Mouse (Mus musculus) frontal cortex, adult (tissue): ENCODE data around the gene Zdhhc7.

Experiments used
- ATAC-seq: cut with Nextera tagmentation; 2 replicates; pipeline ENCODE4 v1.9.2; 2017; ENCODE audit warnings: mild to moderate bottlenecking, moderate library complexity, mixed read lengths; ENCODE audit not compliant: low TSS enrichment

The Zdhhc7 gene

DNA sequence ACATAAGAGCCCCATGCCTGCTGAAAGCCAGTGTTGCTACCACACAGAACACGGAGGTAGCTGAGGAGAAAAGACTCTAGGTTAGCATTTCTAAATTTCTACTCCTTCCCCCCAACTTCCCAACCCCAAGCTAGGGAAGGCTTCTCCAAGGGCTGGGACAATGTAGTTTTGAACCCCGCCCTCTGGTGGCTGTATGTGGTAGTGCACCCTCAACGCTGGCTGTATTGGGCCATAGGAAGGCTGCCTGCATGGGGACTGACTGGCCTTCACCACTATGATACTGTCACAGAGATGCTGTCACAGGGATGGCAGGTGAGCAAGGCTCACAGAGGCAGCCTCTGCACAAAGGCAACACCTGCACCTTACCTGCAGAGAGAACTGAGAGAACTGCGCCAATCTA lies 29.6 kb downstream of the Zdhhc7 start:
- peak; percentile 87 for ATAC-seq

DNA sequence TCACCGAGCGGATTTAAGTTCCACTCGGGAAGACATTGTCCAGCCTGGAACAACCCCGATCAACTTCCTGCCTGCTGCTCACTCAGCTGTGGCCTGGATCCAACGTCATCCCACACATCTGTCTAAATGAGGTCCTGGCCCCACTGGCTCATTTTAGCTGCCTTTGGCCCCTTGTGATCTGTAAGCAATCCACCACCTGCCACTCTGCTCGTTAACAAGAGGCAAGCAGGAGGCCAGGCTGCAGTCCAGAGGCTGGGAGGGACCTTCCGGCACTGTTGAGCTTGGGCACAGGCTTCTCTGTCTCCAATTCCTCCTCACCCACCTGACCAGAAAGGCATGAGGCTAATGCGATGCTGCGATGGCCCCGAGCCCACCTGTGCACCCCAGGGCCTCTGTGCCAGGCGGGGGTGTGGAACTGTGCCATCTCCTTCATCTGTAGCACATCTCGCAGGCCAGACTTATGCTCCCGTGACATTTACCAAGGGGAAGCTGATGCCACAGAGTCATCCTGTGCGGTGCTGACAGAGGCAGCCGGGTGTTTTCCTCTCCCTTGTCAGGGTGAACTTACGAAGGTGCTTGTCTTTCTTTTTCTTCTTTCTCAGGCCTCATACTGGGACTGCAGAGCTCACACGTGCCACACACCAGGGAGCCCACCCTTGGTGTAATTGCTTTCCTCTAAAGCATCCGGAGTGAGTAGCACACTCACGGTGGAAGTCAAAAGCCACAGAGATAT lies 33.2 kb downstream of the Zdhhc7 start:
- no peak for ATAC-seq

DNA sequence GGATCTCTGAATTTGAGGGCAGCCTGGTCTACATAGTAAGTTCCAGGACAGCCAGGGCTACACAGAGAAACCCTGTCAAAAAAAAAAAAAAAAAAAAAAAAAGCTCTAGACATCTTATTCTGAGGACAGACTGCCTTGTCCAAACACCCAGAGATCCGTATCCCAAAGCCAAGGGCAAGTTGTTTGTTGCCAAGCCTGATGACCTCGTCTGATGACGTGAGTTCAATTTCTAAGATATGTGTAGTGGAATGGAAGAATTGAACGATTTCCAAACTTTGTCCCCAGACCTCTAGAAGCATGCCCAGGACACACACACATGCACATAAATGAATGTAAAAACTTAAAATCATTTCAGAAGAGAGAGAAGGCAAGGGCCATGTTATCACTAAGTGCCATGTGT lies 35.1 kb downstream of the Zdhhc7 start:
- ATAC-seq = no peak

GRCm38 (mm10) chr8:120065611-120066010 lies 35.7 kb downstream of the Zdhhc7 start:
- ATAC-seq = no peak

- ATAC-seq = no peak
Observed at GRCm38 (mm10) chr8:120063326-120063725, 38.0 kb downstream of the Zdhhc7 start.

DNA sequence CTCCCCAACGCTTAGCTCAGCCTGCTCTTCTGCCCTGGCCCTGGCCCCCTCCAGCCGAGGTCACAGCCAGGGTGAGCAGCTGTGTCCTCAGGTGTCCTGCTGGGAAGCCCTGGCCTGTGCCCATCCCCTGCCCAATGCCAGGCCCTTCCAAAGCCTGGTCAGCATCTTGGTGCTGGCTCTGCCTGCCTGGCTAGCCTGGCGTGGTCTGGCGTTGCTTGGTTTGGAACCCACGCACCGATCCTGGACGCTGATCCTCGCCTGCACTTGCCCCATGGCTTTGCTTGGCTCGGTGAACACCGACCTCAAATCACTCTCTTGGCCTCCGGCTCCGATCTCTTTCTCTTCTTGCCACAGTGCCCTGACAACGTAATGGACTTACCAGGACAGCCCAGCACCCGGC lies 38.5 kb downstream of the Zdhhc7 start:
- ATAC-seq = no peak

GRCm38 (mm10) chr8:120057078-120057477 lies 44.2 kb downstream of the Zdhhc7 start:
- ATAC-seq = no peak

- no peak for ATAC-seq
Observed at GRCm38 (mm10) chr8:120054833-120055232, 46.4 kb downstream of the Zdhhc7 start.

- no peak for ATAC-seq
Observed at GRCm38 (mm10) chr8:120052318-120052717, 49.0 kb downstream of the Zdhhc7 start.

DNA sequence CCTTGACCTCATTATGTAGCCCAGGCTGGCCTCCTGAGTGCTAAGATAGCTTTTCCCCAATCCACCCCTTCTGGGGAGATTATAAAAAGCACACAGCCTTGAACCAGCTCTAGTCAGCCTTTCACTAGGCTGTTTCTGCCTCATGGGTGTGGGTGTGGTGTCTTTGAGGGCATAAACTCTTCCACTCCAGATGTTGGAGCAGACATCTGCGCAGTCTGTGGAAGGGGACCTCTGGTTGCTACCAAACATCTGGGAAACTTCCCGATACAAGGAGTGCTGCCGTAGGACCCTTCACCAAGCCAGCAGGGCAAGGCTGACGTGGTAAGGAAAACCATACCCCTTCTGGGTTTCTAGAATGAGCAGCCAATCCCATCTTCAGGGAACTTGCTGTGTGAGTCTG lies 49.4 kb downstream of the Zdhhc7 start:
- ATAC-seq = no peak

GRCm38 (mm10) chr8:120051006-120051405 lies 50.3 kb downstream of the Zdhhc7 start:
- ATAC-seq = no peak

DNA sequence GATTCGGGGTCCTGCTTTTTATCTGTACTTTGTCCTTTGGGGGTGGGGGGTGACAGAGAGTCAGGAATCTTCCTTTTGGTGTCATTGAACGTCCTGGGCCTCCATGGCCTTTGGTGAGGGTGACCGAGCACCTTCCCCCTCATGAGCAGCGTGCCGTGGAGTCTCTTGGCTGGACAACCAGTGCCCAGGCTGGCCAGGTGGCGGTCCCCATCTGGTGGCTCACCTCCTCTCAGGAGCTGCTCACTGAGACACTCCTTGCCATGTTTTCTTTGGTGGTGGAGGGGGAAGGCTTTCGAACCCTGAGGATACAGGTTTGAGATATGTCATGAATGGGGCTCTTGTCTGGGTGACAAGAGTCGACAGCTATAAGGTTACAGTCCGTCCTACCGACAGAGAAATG lies 50.9 kb downstream of the Zdhhc7 start:
- ATAC-seq = no peak

DNA sequence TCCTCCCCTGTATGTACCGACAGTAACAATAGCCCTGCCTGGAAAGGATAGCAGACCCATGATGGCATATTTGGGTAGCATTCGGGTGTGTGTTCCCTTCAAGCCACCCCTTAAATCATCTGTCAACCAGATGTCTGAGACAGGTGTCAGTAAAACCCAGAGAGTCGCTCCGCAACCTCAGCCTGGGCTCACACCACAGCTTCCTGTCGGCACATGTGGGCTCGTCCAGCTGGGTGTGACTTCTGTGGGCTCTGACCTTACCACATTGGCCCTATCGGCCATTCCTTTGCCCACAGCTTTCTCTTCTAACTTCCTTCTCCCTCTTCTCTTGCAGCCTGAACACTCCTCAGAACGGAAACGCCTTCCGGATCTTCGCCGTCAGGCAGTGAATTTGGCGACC lies 51.3 kb downstream of the Zdhhc7 start:
- ATAC-seq = no peak

- ATAC-seq = peak; percentile 89
Observed at GRCm38 (mm10) chr8:120046258-120047020, 54.8 kb downstream of the Zdhhc7 start.

GRCm38 (mm10) chr8:120045471-120045870 lies 55.8 kb downstream of the Zdhhc7 start:
- no peak for ATAC-seq

- no peak for ATAC-seq
Observed at GRCm38 (mm10) chr8:120044907-120045306, 56.4 kb downstream of the Zdhhc7 start.

GRCm38 (mm10) chr8:120042542-120043312 lies 58.6 kb downstream of the Zdhhc7 start:
- ATAC-seq = no peak

GRCm38 (mm10) chr8:120040861-120041260 lies 60.4 kb downstream of the Zdhhc7 start:
- peak; percentile 62 for ATAC-seq

GRCm38 (mm10) chr8:120039313-120039919 lies 61.9 kb downstream of the Zdhhc7 start:
- ATAC-seq = no peak

DNA sequence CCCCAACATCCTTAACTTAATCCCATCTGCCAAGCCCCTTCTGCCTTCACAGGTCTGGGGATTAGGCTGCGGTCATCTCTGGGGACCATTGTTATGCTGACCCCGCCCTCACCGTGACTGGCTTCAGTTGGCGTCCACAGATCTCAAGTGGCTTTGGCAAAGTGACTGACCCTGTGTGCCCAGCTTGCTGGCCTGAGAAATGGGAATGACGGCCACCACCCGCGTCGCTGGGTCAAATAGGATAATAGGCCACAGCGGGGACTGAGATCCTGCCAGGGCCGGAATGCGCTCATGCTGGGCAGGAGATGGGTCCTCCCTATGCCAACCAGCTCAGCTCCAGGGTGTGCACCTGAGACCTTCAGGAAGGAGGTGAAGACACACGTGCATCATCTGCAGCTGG lies 62.5 kb downstream of the Zdhhc7 start:
- no peak for ATAC-seq

DNA sequence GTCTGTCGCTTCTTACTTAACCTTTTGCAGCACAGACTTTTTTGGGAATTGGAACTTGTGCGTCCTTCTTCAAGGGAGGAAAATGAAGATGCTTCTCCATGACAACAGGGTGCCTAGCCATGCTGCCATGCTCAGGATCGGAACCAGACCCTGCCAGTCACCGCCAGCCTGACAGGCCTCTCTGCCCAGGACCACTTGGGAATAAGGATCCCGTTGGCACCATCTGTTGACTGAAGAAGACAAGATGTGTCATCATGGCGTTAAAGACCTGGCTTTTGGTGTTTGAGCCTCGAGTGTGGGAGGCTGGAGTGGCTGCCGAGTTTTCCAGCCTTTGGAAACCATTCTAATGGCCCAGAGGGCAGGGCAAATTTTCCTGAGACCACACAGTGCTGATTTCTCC lies 63.7 kb downstream of the Zdhhc7 start:
- no peak for ATAC-seq

DNA sequence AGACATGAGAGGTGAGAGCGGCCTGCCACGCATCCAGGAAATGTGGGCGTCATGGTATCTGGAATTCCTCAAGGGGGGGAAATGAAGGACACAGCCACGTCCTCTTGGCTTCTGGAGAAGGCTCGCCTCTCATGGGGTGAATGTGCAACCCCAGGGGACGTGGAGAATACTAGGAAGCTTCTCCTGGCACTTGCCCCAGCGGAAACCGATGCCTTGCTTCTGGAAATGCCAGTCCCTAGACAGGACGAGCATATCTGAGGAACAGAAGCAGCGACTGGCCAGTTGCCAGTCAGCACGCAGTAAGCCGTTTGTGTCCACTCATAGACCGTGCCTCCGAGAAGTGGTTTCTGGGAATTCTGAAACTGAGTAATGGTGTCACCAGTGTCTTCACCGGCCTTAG lies 64.1 kb downstream of the Zdhhc7 start:
- ATAC-seq = no peak
